Mouse (Mus musculus) hindbrain, embryonic 12.5 days (tissue): ENCODE measurements at regions not wholly inside any gene's neighbourhood (a gene's known extent, or its start where the extent isn't known, plus 50 kb on each side); places are given as distances from the start of the nearest gene placed in this dataset.

Experiments used
- ATAC-seq: fragments of 200-750 bp; cut with Nextera tagmentation; 2 replicates; pipeline ENCODE4 v1.8.0; 2017; ENCODE audit warnings: moderate TSS enrichment; ENCODE audit not compliant: low FRiP score
- H3K27ac ChIP-seq: fragments of 300-500 bp; sonication (generic); 2 replicates; pipeline ENCODE4 v1.5.1; 2016; ENCODE audit warnings: mild to moderate bottlenecking
- H3K27me3 ChIP-seq: fragments of 300-500 bp; sonication (generic); 2 replicates; pipeline ENCODE4 v1.6.1; 2016; ENCODE audit warnings: mild to moderate bottlenecking
- H3K36me3 ChIP-seq: fragments of 300-500 bp; sonication (generic); 2 replicates; pipeline ENCODE4 v1.6.1; 2016; ENCODE audit warnings: mild to moderate bottlenecking
- H3K4me1 ChIP-seq: fragments of 300-500 bp; sonication (generic); 2 replicates; pipeline ENCODE4 v1.6.1; 2016
- H3K4me2 ChIP-seq: fragments of 300-500 bp; sonication (generic); replicated peaks from 2 replicates; pipeline ENCODE4 v1.6.1; 2016; ENCODE audit warnings: mild to moderate bottlenecking
- H3K4me3 ChIP-seq: fragments of 300-500 bp; sonication (generic); 2 replicates; pipeline ENCODE4 v1.5.1; 2016; ENCODE audit warnings: mild to moderate bottlenecking
- H3K9ac ChIP-seq: fragments of 300-500 bp; sonication (generic); 2 replicates; pipeline ENCODE4 v1.6.1; 2016; ENCODE audit warnings: mild to moderate bottlenecking, moderate library complexity
- H3K9me3 ChIP-seq: fragments of 300-500 bp; sonication (generic); replicated peaks from 2 replicates; pipeline ENCODE4 v1.6.1; 2016; ENCODE audit warnings: mild to moderate bottlenecking
- WGBS: fragments of 180-500 bp; shearing (Covaris S2); methylation state at CpG from one replicate; pipeline ENCODE4 v1.1.7; 2016; 5-methylcytosine and 5-hydroxymethylcytosine counted together

GRCm38 (mm10) chr1:75612083-75612720 is 66.1 kb downstream of the Slc4a3 start:
- Histone ChIP-seq H3K9ac (no peak overlapping the region), H3K9me3 (no peaks in the 10 kb centered on the region), H3K4me3 (no peak overlapping the region), H3K4me1 (peaks cover 4% of the 10 kb centered on the region; the same call in 1 of the 2 replicates), H3K36me3 (no peaks in the 10 kb centered on the region), H3K27me3 (no peaks in the 10 kb centered on the region), H3K27ac (no peak overlapping the region), H3K4me2 (no peak overlapping the region)
- ATAC-seq: no peak
- WGBS: 78% methylated on average over 13 of the region's 13 CpGs

- Histone ChIP-seq H3K4me2 (no peak overlapping the region), H3K4me3 (no peak overlapping the region), H3K9me3 (no peaks in the 10 kb centered on the region), H3K36me3 (no peaks in the 10 kb centered on the region), H3K4me1 (peaks cover 4% of the 10 kb centered on the region; the same call in 1 of the 2 replicates), H3K27ac (no peak overlapping the region), H3K27me3 (no peaks in the 10 kb centered on the region), H3K9ac (no peak overlapping the region)
- 71% methylated on average over 2 of the region's 2 CpGs for WGBS
- no peak for ATAC-seq
Observed at GRCm38 (mm10) chr1:75613206-75613605, 67.1 kb downstream of the Slc4a3 start.

GRCm38 (mm10) chr1:75616971-75617370 is 70.9 kb downstream of the Slc4a3 start:
- WGBS: 82% methylated on average over 2 of the region's 2 CpGs
- H3K27ac ChIP-seq: no peak overlapping the region
- no peak overlapping the region for H3K4me2 ChIP-seq
- H3K4me3 ChIP-seq: no peak overlapping the region
- no peak overlapping the region for H3K9ac ChIP-seq
- H3K27me3 ChIP-seq: no peaks in the 10 kb centered on the region
- no peaks in the 10 kb centered on the region for H3K36me3 ChIP-seq
- H3K9me3 ChIP-seq: no peaks in the 10 kb centered on the region
- H3K4me1 ChIP-seq: 0 out of 2 replicates have a peak, but pooled peaks cover 2% of the 10 kb centered on the region
- ATAC-seq: no peak

GRCm38 (mm10) chr1:75618367-75618790 is 72.3 kb downstream of the Slc4a3 start:
- Histone ChIP-seq H3K4me3 (no peak overlapping the region), H3K36me3 (no peaks in the 10 kb centered on the region), H3K4me1 (no peaks in the 10 kb centered on the region), H3K27me3 (no peaks in the 10 kb centered on the region), H3K27ac (no peak overlapping the region), H3K9me3 (no peaks in the 10 kb centered on the region), H3K4me2 (no peak overlapping the region), H3K9ac (no peak overlapping the region)
- no peak for ATAC-seq
- 68% methylated on average over 7 of the region's 7 CpGs for WGBS

- H3K4me2 ChIP-seq: no peak overlapping the region
- no peaks in the 10 kb centered on the region for H3K4me1 ChIP-seq
- ATAC-seq: no peak
- H3K9me3 ChIP-seq: no peaks in the 10 kb centered on the region
- no peaks in the 10 kb centered on the region for H3K27me3 ChIP-seq
- H3K36me3 ChIP-seq: no peaks in the 10 kb centered on the region
- WGBS: 91% methylated on average over 2 of the region's 2 CpGs
- H3K4me3 ChIP-seq: no peak overlapping the region
- H3K9ac ChIP-seq: no peak overlapping the region
- H3K27ac ChIP-seq: no peak overlapping the region
Observed at GRCm38 (mm10) chr1:75630287-75630686, 84.2 kb downstream of the Slc4a3 start.

GRCm38 (mm10) chr1:75631729-75632128 is 85.7 kb downstream of the Slc4a3 start:
- no peaks in the 10 kb centered on the region for H3K9me3 ChIP-seq
- no peaks in the 10 kb centered on the region for H3K36me3 ChIP-seq
- H3K9ac ChIP-seq: no peak overlapping the region
- H3K4me2 ChIP-seq: no peak overlapping the region
- H3K27ac ChIP-seq: no peak overlapping the region
- 63% methylated on average over 1 of the region's 1 CpGs for WGBS
- no peak for ATAC-seq
- H3K4me1 ChIP-seq: no peaks in the 10 kb centered on the region
- H3K27me3 ChIP-seq: no peaks in the 10 kb centered on the region
- H3K4me3 ChIP-seq: no peak overlapping the region

GRCm38 (mm10) chr1:75635591-75635990 is 89.5 kb downstream of the Slc4a3 start:
- Histone ChIP-seq H3K9ac (no peak overlapping the region), H3K9me3 (no peaks in the 10 kb centered on the region), H3K27me3 (no peaks in the 10 kb centered on the region), H3K4me3 (no peak overlapping the region), H3K4me1 (no peaks in the 10 kb centered on the region), H3K4me2 (no peak overlapping the region), H3K27ac (no peak overlapping the region), H3K36me3 (no peaks in the 10 kb centered on the region)
- ATAC-seq: no peak
- WGBS: 89% methylated on average over 4 of the region's 4 CpGs

GRCm38 (mm10) chr1:75639031-75640001 is 93.2 kb downstream of the Slc4a3 start:
- Histone ChIP-seq H3K9ac (no peak overlapping the region), H3K27ac (no peak overlapping the region), H3K36me3 (no peaks in the 10 kb centered on the region), H3K9me3 (no peaks in the 10 kb centered on the region), H3K4me2 (no peak overlapping the region), H3K4me3 (no peak overlapping the region), H3K27me3 (no peaks in the 10 kb centered on the region), H3K4me1 (no peaks in the 10 kb centered on the region)
- no peak for ATAC-seq
- WGBS: 31% methylated on average over 8 of the region's 8 CpGs

- H3K36me3 ChIP-seq: no peaks in the 10 kb centered on the region
- H3K4me1 ChIP-seq: no peaks in the 10 kb centered on the region
- H3K27me3 ChIP-seq: no peaks in the 10 kb centered on the region
- H3K9ac ChIP-seq: no peak overlapping the region
- no peak overlapping the region for H3K4me2 ChIP-seq
- H3K4me3 ChIP-seq: no peak overlapping the region
- ATAC-seq: no peak
- 43% methylated on average over 3 of the region's 3 CpGs for WGBS
- H3K9me3 ChIP-seq: no peaks in the 10 kb centered on the region
- H3K27ac ChIP-seq: no peak overlapping the region
Observed at GRCm38 (mm10) chr1:75642496-75642895, 96.4 kb downstream of the Slc4a3 start.

GRCm38 (mm10) chr1:75652547-75652946 is 106.5 kb downstream of the Slc4a3 start:
- WGBS: 16% methylated on average over 10 of the region's 10 CpGs

GRCm38 (mm10) chr1:75652987-75653573 is 107.0 kb downstream of the Slc4a3 start:
- Histone ChIP-seq H3K27ac (no peak overlapping the region), H3K36me3 (no peaks in the 10 kb centered on the region), H3K9ac (no peak overlapping the region), H3K27me3 (no peaks in the 10 kb centered on the region), H3K4me3 (no peak overlapping the region), H3K9me3 (no peaks in the 10 kb centered on the region), H3K4me2 (no peak overlapping the region; the same call in 1 of the 2 replicates), H3K4me1 (0 out of 2 replicates have a peak, but pooled peaks cover 3% of the 10 kb centered on the region)
- 56% methylated on average over 3 of the region's 3 CpGs for WGBS
- 0 out of 2 replicates have a peak, but pooled peaks have one; percentile 50 for ATAC-seq

More at GRCm38 (mm10) chr1:75652547-75652946, 106.5 kb downstream of the Slc4a3 start:
- Histone ChIP-seq H3K27ac (no peak overlapping the region), H3K27me3 (no peaks in the 10 kb centered on the region), H3K4me2 (no peak overlapping the region), H3K36me3 (no peaks in the 10 kb centered on the region), H3K4me1 (0 out of 2 replicates have a peak, but pooled peaks cover 3% of the 10 kb centered on the region), H3K9me3 (no peaks in the 10 kb centered on the region), H3K9ac (no peak overlapping the region), H3K4me3 (no peak overlapping the region)
- 0 out of 2 replicates have a peak, but pooled peaks have one; percentile 29 for ATAC-seq

GRCm38 (mm10) chr1:75653671-75654076 is 107.6 kb downstream of the Slc4a3 start:
- Histone ChIP-seq H3K4me2 (peak overlapping the region; percentile 34), H3K4me1 (0 out of 2 replicates have a peak, but pooled peaks cover 3% of the 10 kb centered on the region), H3K9ac (no peak overlapping the region), H3K9me3 (no peaks in the 10 kb centered on the region), H3K36me3 (no peaks in the 10 kb centered on the region), H3K4me3 (peak overlapping the region; percentile 9; the same call in 1 of the 2 replicates), H3K27ac (no peak overlapping the region), H3K27me3 (no peaks in the 10 kb centered on the region)
- 4% methylated on average over 9 of the region's 9 CpGs for WGBS
- no peak for ATAC-seq
